Mouse (Mus musculus): ENCODE measurements around the gene Cit. TPM values are rescaled to one million over a fixed set of nuclear protein-coding genes. Genes with fewer than 3 reads are reported as not detected.
A peak's percentile ranks its signal among the peaks of the same experiment; 100 is the strongest.

Cit gene
- total RNA-seq, 1 experiment from 2014 or later, result 3.9 TPM

GRCm38 (mm10) chr5:115947622-115948353 is 102.7 kb downstream of the Cit start:
- ATAC-seq (replicated peaks; ENCODE audit: insufficient number of reproducible peaks, low FRiP score, low TSS enrichment, poor library complexity, severe bottlenecking), result no peak

GRCm38 (mm10) chr5:115950936-115951335 is 105.9 kb downstream of the Cit start:
- ATAC-seq (replicated peaks; ENCODE audit: insufficient number of reproducible peaks, low FRiP score, low TSS enrichment, poor library complexity, severe bottlenecking), result no peak

GRCm38 (mm10) chr5:115953173-115953572 is 108.1 kb downstream of the Cit start:
- no peak for ATAC-seq (replicated peaks; ENCODE audit: insufficient number of reproducible peaks, low FRiP score, low TSS enrichment, poor library complexity, severe bottlenecking)

DNA sequence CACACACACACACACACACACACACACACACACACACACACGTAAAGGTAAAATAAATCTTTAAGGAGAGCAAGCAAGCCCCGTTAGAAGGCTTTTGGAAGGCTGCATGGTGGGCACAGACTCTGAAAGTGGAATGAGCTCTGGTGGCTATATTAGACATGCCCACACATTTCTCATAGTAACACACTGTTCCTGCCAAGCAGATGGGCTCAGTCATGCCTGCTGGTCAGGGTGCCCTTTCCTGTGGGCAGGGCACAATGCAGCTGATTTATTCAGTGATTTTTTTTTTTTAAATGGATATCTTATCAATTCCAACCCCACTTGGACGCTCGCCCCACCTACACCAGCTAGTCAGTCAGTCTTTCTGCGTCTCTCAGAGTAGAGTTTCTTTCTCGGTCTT is 109.0 kb downstream of the Cit start:
- ATAC-seq (replicated peaks; ENCODE audit: insufficient number of reproducible peaks, low FRiP score, low TSS enrichment, poor library complexity, severe bottlenecking), result no peak

- no peak for ATAC-seq (replicated peaks; ENCODE audit: insufficient number of reproducible peaks, low FRiP score, low TSS enrichment, poor library complexity, severe bottlenecking)
Measured at GRCm38 (mm10) chr5:115954549-115954948, 109.5 kb downstream of the Cit start.

- ATAC-seq (replicated peaks; ENCODE audit: insufficient number of reproducible peaks, low FRiP score, low TSS enrichment, poor library complexity, severe bottlenecking), result no peak
Measured at GRCm38 (mm10) chr5:115955131-115955530, 110.1 kb downstream of the Cit start.

- ATAC-seq (replicated peaks; ENCODE audit: insufficient number of reproducible peaks, low FRiP score, low TSS enrichment, poor library complexity, severe bottlenecking), result no peak
Measured at GRCm38 (mm10) chr5:115956048-115956447, 111.0 kb downstream of the Cit start.

DNA sequence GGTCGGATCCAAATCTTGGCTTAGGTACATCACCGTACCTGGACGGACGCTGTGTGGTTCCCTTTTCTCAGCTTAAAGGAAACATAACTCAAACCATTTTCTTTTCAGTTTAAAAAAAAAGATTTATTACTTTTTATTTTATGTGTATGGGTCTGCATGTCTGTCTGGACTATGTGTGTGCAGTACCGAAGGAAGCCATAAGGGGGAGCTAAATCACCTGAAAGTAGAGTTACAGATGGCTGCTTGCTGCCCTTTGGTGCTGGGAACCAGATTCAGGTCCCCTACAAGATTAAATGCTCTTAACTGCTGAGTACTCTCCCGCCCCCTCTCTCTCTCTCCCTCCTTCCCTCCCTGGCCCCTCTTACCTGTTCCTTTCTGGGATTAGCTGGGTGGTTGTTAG is 112.1 kb downstream of the Cit start:
- no peak for ATAC-seq (replicated peaks; ENCODE audit: insufficient number of reproducible peaks, low FRiP score, low TSS enrichment, poor library complexity, severe bottlenecking)

DNA sequence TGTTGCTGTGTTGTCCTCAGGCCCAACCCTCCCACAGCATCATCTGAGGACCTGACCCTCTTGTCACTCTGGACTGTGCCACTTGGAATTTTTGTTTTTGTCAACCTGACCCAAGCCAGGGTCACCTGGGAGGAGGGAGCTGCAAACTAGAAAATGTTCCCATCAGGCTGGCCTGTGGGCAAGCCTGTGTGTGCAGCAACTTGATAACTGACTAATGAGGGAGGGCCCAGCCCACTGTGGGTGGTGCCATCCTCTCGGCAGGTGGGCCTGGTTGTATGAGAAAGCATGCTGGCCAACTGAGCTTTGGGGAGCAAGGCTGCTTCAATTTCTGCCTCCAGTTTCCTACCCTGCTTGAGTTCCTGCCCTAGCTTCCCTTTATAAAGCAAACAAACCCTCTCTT is 113.3 kb downstream of the Cit start:
- no peak for ATAC-seq (replicated peaks; ENCODE audit: insufficient number of reproducible peaks, low FRiP score, low TSS enrichment, poor library complexity, severe bottlenecking)

DNA sequence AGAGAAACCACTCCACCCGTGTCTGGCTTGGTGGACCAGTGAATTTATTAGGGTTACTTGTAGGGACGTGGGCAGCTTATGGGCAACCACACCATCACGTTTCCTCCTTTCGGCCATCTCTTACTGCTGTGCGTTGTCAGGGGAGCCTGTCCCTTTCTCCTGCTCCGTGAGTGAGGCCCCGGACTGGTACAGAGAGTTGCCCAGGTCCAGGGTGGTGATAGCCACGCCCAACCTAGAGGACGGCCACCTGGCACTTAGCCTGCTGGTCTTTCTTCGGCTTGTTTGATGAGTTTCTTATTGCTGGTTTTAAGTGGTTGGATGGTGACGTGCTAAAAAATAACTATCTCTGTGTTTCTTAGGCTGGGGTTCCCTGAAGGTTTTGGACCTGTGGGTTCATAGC is 113.7 kb downstream of the Cit start:
- no peak for ATAC-seq (replicated peaks; ENCODE audit: insufficient number of reproducible peaks, low FRiP score, low TSS enrichment, poor library complexity, severe bottlenecking)

- no peak for ATAC-seq (replicated peaks; ENCODE audit: insufficient number of reproducible peaks, low FRiP score, low TSS enrichment, poor library complexity, severe bottlenecking)
Measured at GRCm38 (mm10) chr5:115961809-115962208, 116.7 kb downstream of the Cit start.

- ATAC-seq (replicated peaks; ENCODE audit: insufficient number of reproducible peaks, low FRiP score, low TSS enrichment, poor library complexity, severe bottlenecking), result no peak
Measured at GRCm38 (mm10) chr5:115971236-115971635, 126.2 kb downstream of the Cit start.

DNA sequence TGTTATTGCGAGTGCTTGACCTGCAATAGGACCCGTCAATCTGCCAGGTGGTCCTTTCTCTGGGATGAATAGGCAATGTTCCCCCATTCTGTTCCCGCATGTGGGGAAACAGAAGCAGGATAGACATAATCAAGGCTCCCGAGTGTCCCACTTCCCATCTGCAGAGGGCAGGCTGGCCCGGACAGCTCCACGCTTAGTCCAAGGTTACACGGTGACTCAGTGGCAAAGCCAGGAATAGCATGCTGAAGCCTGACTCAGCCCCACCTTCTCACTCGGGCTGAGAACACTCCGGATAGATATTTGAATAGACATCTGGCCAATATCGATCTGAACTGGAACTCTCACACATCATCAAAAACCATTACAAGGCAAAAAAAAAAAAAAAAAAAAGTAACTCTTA is 130.6 kb downstream of the Cit start:
- no peak for ATAC-seq (replicated peaks; ENCODE audit: insufficient number of reproducible peaks, low FRiP score, low TSS enrichment, poor library complexity, severe bottlenecking)

- no peak for ATAC-seq (replicated peaks; ENCODE audit: insufficient number of reproducible peaks, low FRiP score, low TSS enrichment, poor library complexity, severe bottlenecking)
Measured at GRCm38 (mm10) chr5:115976446-115976845, 131.4 kb downstream of the Cit start.

DNA sequence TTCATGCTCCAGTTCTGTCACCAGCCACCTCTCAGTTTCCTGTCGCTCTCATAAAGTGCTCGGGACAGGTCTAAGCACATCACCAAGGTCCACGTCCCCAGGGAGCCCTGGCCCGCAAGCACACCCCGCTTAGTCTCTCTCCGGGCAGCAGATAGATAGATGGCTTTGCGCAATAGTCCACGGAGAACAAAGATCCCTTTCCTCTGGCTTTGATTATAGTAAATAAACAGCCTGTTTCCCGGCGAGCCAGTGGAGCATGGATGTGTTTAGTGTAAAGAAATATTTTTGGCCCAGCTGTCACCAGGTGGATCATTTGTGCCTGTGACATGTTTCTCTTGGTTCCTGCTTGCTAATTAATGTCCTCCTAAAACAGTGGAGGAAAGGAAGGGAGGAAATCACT is 132.2 kb downstream of the Cit start:
- no peak for ATAC-seq (replicated peaks; ENCODE audit: insufficient number of reproducible peaks, low FRiP score, low TSS enrichment, poor library complexity, severe bottlenecking)

DNA sequence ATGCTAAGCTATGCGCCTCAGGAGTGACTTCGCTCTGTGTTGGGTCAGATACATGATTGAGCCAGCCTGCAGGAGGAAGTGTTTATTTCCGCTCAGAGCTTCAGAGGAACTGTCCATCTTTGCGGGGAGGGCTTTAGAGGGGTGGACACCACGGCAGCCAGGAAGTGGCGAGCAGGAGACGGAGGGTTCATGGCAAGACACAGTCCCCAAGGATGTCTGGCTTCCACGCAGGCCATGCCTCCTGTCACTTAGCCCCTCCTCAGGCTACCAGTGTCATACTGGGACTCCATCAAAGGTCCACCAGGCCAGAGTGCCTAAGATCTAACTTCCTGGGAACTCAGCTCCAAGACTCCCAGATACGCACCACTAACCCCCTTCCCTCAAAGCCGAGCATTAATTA is 132.7 kb downstream of the Cit start:
- peak; percentile 81 for ATAC-seq (replicated peaks; ENCODE audit: insufficient number of reproducible peaks, low FRiP score, low TSS enrichment, poor library complexity, severe bottlenecking)

DNA sequence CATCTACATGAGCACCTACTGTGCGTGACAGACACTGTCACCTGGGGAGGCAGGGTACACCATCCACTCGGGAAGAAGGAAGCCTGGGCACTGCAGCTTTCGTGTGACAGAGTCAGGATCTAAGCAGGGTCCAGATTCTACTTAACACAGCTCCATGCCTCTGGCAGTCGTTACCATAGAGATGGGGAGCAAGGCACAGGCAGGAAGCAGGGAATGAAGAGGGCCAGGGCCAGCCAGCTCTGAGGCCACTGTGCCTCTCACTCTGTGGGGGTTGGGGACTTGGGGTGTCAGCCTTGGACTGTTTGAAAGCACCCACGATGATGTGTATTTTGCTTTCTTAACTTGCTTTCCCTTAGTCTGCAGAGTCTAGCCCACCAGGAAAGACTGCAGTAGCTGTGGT is 133.2 kb downstream of the Cit start:
- ATAC-seq (replicated peaks; ENCODE audit: insufficient number of reproducible peaks, low FRiP score, low TSS enrichment, poor library complexity, severe bottlenecking), result no peak

DNA sequence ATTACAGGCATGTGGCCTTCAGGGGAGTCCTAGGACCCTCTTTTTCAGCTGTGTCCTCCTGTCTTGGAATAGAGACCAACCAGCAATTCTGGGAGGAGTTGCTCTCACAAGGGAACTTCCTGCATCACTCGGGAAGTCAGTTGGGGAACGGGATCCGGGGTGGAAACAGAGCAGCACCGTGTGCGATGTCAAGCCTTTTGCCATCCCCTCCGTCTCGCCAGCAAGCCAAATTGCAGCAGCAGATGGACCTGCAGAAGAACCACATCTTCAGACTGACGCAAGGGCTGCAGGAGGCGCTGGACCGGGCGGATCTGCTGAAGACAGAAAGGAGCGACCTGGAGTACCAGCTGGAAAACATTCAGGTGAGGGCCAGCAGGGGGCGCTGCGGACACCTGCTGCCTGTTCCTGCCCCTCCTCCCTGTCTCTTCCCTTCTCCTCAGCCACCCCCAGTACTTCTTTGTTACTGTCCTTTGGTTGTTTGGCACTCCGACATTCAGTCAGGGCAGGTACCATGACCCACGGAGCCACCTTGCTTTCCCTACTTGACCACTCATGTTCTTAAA is 134.1 kb downstream of the Cit start:
- ATAC-seq (replicated peaks; ENCODE audit: insufficient number of reproducible peaks, low FRiP score, low TSS enrichment, poor library complexity, severe bottlenecking), result no peak

- ATAC-seq (replicated peaks; ENCODE audit: insufficient number of reproducible peaks, low FRiP score, low TSS enrichment, poor library complexity, severe bottlenecking), result no peak
Measured at GRCm38 (mm10) chr5:115980537-115980936, 135.5 kb downstream of the Cit start.

DNA sequence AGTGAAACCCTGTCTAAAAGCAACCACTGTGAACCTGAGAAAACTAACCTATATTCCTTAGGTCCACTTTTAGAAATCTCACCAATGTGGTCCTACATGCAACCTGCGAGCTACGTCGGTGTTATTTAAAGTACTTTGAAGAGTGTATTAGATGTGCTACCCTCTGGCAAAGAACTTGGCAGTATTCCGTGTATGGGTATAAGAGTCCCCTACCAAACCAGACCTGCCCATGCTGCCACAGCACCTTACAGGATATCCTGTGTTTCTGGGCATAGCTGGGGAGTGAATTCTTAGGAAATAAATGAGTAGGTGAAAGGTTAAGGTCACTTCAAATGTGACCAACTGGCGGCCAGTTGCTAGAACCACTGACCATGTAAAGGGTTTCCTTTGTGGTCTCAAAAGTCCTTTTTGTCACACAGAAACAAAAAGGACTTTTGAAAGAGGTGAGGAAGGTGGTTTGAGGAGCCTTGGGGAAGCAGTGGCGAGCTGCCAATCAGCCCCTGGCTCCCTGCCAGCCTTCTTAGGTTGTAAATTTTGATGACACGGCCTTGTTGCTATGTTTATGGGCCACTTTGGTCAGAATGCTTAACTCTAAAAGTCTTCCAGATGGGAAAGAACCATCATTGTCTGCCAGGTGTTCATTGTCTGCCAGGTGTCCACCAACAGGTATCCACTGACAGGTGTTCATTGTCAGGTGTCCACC is 137.7 kb downstream of the Cit start:
- no peak for ATAC-seq (replicated peaks; ENCODE audit: insufficient number of reproducible peaks, low FRiP score, low TSS enrichment, poor library complexity, severe bottlenecking)

All from monocyte, adult 5-6 weeks (primary cell).